Mouse (Mus musculus): ENCODE measurements around the gene Smap2. TPM values are rescaled to one million over a fixed set of nuclear protein-coding genes. Genes with fewer than 3 reads are reported as not detected.

Gene Smap2
- polyA plus RNA-seq, 1 experiment, result 27.3 TPM

DNA sequence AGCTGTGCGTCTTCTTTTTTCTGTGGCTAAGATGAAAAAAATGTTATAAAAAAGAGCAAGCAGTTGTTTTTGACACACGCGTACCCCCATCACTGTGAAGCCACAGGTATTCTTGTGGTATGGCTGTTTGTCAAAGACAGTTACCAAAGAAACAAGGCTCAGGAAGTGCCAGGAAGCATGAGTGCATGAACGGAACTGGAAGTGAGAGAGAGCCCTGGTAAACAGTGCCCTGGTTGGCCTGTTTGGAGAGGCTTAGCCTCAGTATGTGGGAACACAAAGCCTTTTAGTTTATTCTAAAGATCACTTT lies 41.7 kb downstream of the Smap2 start:
- peak overlapping the region; percentile 52; the same call in 1 of the 2 replicates for H3K27ac ChIP-seq (ENCODE audit: insufficient read depth, low read depth, low read length)

DNA sequence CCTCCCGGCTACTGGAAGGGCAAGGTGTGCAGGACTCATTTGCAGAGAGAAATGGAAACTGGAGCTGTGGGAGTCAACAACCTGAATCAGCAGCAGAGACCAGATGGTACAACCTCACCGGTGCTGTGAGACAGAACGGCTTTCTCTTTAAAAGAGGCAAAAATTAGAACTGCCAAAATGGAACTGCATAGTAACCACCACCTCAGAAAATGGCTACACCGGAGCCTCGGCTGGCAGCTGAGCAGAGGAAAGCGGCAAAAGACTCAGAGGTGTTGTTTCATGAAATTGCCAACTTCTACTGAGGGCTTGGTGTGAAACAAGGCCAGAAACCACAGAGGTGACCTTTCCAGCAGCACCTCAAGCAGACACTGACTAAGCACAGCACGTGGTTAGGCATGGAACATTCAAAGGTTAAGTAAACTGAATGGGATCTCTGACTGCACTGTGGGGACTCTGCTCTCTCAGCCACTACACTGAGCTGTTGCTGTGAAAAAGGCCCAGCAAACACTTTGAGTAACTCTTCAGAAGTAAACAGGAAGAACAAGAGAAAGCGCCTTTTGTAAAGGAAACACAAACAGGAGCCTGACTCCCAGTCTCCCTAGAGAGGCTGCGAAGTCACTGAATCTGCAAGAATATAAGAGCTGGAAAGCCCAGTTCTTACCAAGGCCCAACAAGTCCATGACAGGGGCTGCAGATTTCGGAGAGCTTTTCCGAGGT lies 42.2 kb downstream of the Smap2 start:
- 69% methylated on average over 11 of the region's 11 CpGs for WGBS
- peak; percentile 81 for DNase-seq
- Histone ChIP-seq H3K4me1 (ENCODE audit: control insufficient read depth, insufficient read depth, low read length) (peaks cover 6% of the 10 kb centered on the region; the same call in 1 of the 2 replicates), H3K27me3 (replicated peaks; ENCODE audit: control insufficient read depth, insufficient read depth, low read length) (no peaks in the 10 kb centered on the region), H3K36me3 (ENCODE audit: control insufficient read depth, insufficient read depth, low read length) (no peaks in the 10 kb centered on the region), H3K27ac (ENCODE audit: insufficient read depth, low read depth, low read length) (peak overlapping the region; percentile 72), H3K4me3 (ENCODE audit: insufficient read depth, low read depth, low read length) (no peak overlapping the region)
- TF ChIP-seq POLR2A (IDR thresholded peaks at IDR 0.05; ENCODE audit: low read depth, low read length) (no peak), CTCF (conservative IDR thresholded peaks at IDR 0.05; ENCODE audit: insufficient read depth, insufficient read length, low read depth, low read length) (no peak)

More for the DNA sequence above, 41.7 kb downstream of the Smap2 start:
- Histone ChIP-seq H3K36me3 (ENCODE audit: control insufficient read depth, insufficient read depth, low read length) (no peaks in the 10 kb centered on the region), H3K4me1 (ENCODE audit: control insufficient read depth, insufficient read depth, low read length) (peaks cover 6% of the 10 kb centered on the region; the same call in 1 of the 2 replicates), H3K4me3 (ENCODE audit: insufficient read depth, low read depth, low read length) (no peak overlapping the region), H3K27me3 (replicated peaks; ENCODE audit: control insufficient read depth, insufficient read depth, low read length) (no peaks in the 10 kb centered on the region)
- TF ChIP-seq POLR2A (IDR thresholded peaks at IDR 0.05; ENCODE audit: low read depth, low read length) (no peak), CTCF (conservative IDR thresholded peaks at IDR 0.05; ENCODE audit: insufficient read depth, insufficient read length, low read depth, low read length) (no peak)
- no peak for DNase-seq
- 83% methylated on average over 4 of the region's 4 CpGs for WGBS

GRCm38 (mm10) chr4:120971842-120972241 lies 45.2 kb downstream of the Smap2 start:
- Histone ChIP-seq H3K27me3 (replicated peaks; ENCODE audit: control insufficient read depth, insufficient read depth, low read length) (no peaks in the 10 kb centered on the region), H3K4me1 (ENCODE audit: control insufficient read depth, insufficient read depth, low read length) (peaks cover 6% of the 10 kb centered on the region; the same call in 1 of the 2 replicates), H3K36me3 (ENCODE audit: control insufficient read depth, insufficient read depth, low read length) (no peaks in the 10 kb centered on the region; the same call in 1 of the 2 replicates), H3K4me3 (ENCODE audit: insufficient read depth, low read depth, low read length) (no peak overlapping the region), H3K27ac (ENCODE audit: insufficient read depth, low read depth, low read length) (no peak overlapping the region)
- no peak for DNase-seq
- WGBS, result 90% methylated on average over 8 of the region's 8 CpGs
- no peak for TF ChIP-seq CTCF (conservative IDR thresholded peaks at IDR 0.05; ENCODE audit: insufficient read depth, insufficient read length, low read depth, low read length)
- no peak for TF ChIP-seq POLR2A (IDR thresholded peaks at IDR 0.05; ENCODE audit: low read depth, low read length)

- Histone ChIP-seq H3K36me3 (ENCODE audit: control insufficient read depth, insufficient read depth, low read length) (no peaks in the 10 kb centered on the region; the same call in 1 of the 2 replicates), H3K4me3 (ENCODE audit: insufficient read depth, low read depth, low read length) (no peak overlapping the region), H3K27ac (ENCODE audit: insufficient read depth, low read depth, low read length) (no peak overlapping the region), H3K27me3 (replicated peaks; ENCODE audit: control insufficient read depth, insufficient read depth, low read length) (no peaks in the 10 kb centered on the region), H3K4me1 (ENCODE audit: control insufficient read depth, insufficient read depth, low read length) (peaks cover 2% of the 10 kb centered on the region; the same call in 1 of the 2 replicates)
- WGBS, result 71% methylated on average over 5 of the region's 5 CpGs
- peak; percentile 63 for DNase-seq
- TF ChIP-seq CTCF (conservative IDR thresholded peaks at IDR 0.05; ENCODE audit: insufficient read depth, insufficient read length, low read depth, low read length) (peak; percentile 74), POLR2A (IDR thresholded peaks at IDR 0.05; ENCODE audit: low read depth, low read length) (no peak)
These were observed 47.5 kb downstream of the Smap2 start for GRCm38 (mm10) chr4:120969382-120970146.

GRCm38 (mm10) chr4:120968486-120968885 lies 48.6 kb downstream of the Smap2 start:
- Histone ChIP-seq H3K4me3 (ENCODE audit: insufficient read depth, low read depth, low read length) (no peak overlapping the region), H3K4me1 (ENCODE audit: control insufficient read depth, insufficient read depth, low read length) (no peaks in the 10 kb centered on the region), H3K36me3 (ENCODE audit: control insufficient read depth, insufficient read depth, low read length) (no peaks in the 10 kb centered on the region; the same call in 1 of the 2 replicates), H3K27me3 (replicated peaks; ENCODE audit: control insufficient read depth, insufficient read depth, low read length) (no peaks in the 10 kb centered on the region), H3K27ac (ENCODE audit: insufficient read depth, low read depth, low read length) (no peak overlapping the region)
- no peak for TF ChIP-seq POLR2A (IDR thresholded peaks at IDR 0.05; ENCODE audit: low read depth, low read length)
- no peak for TF ChIP-seq CTCF (conservative IDR thresholded peaks at IDR 0.05; ENCODE audit: insufficient read depth, insufficient read length, low read depth, low read length)
- no peak for DNase-seq
- 73% methylated on average over 9 of the region's 9 CpGs for WGBS

- WGBS, result 100% methylated on average over 1 of the region's 1 CpGs
These were observed 61.5 kb downstream of the Smap2 start for GRCm38 (mm10) chr4:120955586-120955985.

DNA sequence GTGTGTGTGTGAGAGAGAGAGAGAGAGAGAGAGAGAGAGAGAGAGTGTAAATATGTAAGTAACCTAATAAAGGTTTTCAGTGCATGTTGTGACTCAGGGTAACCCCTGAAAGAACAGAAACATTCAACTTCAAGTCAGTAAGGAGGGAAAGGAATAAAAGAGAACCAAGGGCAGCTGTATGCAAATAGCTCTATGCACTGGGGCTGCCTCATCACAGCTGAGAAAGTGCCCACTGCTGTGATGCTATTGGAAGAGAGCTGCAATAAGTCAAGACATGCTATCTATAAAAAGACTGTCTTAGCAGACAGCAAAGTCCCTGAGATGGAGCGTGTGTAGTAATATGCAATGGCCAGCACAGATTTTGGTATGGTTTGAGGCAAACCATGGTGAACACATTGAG lies 63.4 kb downstream of the Smap2 start:
- no peak overlapping the region for H3K4me3 ChIP-seq (ENCODE audit: insufficient read depth, low read depth, low read length)
- no peaks in the 10 kb centered on the region for H3K27me3 ChIP-seq (replicated peaks; ENCODE audit: control insufficient read depth, insufficient read depth, low read length)
- no peak overlapping the region for H3K27ac ChIP-seq (ENCODE audit: insufficient read depth, low read depth, low read length)
- H3K36me3 ChIP-seq (ENCODE audit: control insufficient read depth, insufficient read depth, low read length), result no peaks in the 10 kb centered on the region
- 94% methylated on average over 1 of the region's 1 CpGs for WGBS
- no peak for TF ChIP-seq CTCF (conservative IDR thresholded peaks at IDR 0.05; ENCODE audit: insufficient read depth, insufficient read length, low read depth, low read length)
- TF ChIP-seq POLR2A (IDR thresholded peaks at IDR 0.05; ENCODE audit: low read depth, low read length), result no peak
- H3K4me1 ChIP-seq (ENCODE audit: control insufficient read depth, insufficient read depth, low read length), result peaks cover 6% of the 10 kb centered on the region
- no peak for DNase-seq

More at GRCm38 (mm10) chr4:120955586-120955985, 61.5 kb downstream of the Smap2 start:
- Histone ChIP-seq H3K4me3 (ENCODE audit: insufficient read depth, low read depth, low read length) (no peak overlapping the region), H3K36me3 (ENCODE audit: control insufficient read depth, insufficient read depth, low read length) (no peaks in the 10 kb centered on the region), H3K27ac (ENCODE audit: insufficient read depth, low read depth, low read length) (no peak overlapping the region), H3K27me3 (replicated peaks; ENCODE audit: control insufficient read depth, insufficient read depth, low read length) (no peaks in the 10 kb centered on the region), H3K4me1 (ENCODE audit: control insufficient read depth, insufficient read depth, low read length) (peaks cover 3% of the 10 kb centered on the region; the same call in 1 of the 2 replicates)
- no peak for DNase-seq
- TF ChIP-seq POLR2A (IDR thresholded peaks at IDR 0.05; ENCODE audit: low read depth, low read length), result no peak
- no peak for TF ChIP-seq CTCF (conservative IDR thresholded peaks at IDR 0.05; ENCODE audit: insufficient read depth, insufficient read length, low read depth, low read length)
